Mouse (Mus musculus) kidney, adult 9 months (tissue): ENCODE results near the gene Vmn2r11.
"Not testable (repeated sequence)": the region's sequence is repeated elsewhere in the genome, so short reads cannot be mapped to it uniquely, and the experiment has no call there.

Experiments
- DNase-seq: peaks from one replicate; pipeline ENCODE4 v3.0.0; 2022

The Vmn2r11 gene

DNA sequence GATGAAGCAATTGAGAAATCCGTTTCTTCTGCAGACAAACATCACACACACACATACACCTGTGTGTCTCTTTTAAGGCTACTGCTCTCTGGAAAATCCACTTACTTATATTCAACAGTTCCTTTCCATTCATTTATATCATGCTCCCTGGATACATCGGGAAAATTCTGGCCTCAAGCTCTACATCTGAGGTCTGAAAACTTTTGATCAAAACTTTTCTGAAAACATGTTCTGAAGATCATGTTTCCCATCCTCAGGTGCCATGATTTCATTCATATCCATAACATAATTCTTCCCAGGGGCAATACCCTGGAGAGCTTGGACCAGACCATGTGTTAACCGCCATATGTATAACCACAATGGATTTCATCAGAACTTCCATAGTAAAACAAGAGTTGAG lies at the start of gene Vmn2r11:
TSS of gene Vmn2r11 (minus strand) at position 101 of the 400 bp plus-strand sequence.
- not testable (repeated sequence) for DNase-seq

DNA sequence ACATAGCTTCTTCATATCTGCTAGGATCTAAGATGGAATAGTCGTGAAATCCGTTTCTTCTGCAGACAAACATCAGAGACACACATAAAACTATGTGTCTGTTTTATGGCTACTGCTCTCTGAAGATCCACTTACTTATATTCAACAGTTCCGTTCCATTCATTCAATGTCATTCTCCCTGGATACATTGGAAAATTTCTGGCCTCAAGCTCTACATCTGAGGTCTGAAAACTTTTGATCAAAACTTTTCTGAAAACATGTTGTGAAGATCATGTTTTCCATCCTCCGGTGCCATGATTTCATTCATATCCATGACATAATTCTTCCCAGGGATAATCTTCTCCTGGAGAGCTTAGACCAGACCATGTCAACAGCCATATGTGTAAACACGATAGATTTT lies 38.5 kb upstream of the Vmn2r11 start, which contains the start of gene Vmn2r12:
TSS of gene Vmn2r12 (minus strand) at position 101 of the 400 bp plus-strand sequence.
- not testable (repeated sequence) for DNase-seq

DNA sequence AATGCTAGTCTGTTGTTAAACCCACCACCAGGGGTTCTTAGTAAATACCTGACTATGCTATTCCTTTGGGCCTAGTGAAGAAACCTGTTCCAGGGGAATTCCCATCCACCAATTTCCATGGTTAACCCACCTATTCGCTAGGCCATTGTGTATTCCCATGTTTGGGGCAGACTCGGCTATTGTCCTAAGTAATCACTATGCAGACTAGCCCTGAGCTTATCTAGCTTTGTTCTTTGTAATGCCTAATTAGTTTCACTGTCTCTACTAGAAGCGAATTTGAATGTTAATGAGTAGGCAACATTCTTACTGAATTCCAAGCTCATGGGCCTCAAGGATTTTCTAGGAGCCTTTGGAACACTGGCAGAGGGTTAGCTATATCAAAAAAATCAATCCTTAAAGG lies 37.1 kb upstream of the Vmn2r11 start:
- DNase-seq, result not testable (repeated sequence)

DNA sequence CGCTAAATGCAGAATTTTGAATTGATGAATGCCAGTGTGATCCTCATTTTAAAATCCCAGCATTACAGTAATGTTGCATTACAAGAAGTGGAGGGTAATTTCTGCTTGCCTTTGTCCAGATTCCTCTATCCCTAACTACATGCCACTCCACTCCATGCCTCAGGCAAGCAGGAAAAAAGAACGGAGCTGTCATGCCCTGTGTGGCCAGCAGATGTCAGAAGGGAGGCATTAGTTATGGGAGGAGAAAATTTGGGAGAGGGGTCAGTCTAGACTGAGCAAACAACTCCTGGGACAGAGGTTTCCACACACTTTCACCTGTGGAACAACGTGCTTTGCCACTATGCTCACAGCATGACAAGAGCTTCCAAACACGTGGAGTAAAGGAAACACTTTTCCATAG lies 12.6 kb upstream of the Vmn2r11 start:
- not testable (repeated sequence) for DNase-seq

DNA sequence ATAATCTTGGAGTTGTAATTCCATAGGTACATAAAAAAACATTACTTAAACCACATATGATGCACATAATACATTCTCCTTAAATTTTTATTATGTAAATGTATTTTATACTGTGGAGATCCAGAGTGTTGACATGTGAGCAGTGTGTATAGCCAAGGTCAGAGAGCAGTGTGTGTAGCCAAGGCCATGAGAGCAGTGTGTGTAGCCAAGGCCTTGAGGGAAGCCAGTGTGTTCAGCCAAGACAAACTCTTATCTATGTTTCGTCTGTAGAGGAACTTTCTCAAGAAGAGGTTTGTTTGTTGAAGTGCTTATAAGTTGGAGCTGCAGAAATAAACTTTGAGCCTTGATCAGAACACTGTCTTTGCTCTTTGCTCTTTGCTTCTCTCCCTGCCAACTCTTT lies 4.1 kb downstream of the Vmn2r11 start:
- no peak for DNase-seq

DNA sequence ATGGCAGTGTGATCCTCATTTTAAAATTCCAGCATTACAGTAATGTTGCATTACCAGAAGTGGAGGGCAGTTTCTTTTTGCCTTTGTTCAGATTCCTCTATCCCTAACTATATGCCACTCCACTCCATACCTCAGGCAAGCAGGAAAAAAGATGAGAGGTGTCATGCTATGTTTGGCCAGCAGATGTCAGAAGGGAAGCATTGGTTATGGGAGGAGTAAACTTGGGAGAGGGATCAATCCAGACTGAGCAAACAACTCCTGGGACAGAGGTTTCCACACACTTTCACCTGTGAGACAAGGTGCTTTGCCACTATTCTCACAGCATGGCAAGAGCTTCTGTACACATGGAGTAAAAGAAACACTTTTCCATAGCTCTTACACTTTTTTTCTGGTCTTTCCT lies 26.8 kb downstream of the Vmn2r11 start:
- peak; percentile 5 for DNase-seq

DNA sequence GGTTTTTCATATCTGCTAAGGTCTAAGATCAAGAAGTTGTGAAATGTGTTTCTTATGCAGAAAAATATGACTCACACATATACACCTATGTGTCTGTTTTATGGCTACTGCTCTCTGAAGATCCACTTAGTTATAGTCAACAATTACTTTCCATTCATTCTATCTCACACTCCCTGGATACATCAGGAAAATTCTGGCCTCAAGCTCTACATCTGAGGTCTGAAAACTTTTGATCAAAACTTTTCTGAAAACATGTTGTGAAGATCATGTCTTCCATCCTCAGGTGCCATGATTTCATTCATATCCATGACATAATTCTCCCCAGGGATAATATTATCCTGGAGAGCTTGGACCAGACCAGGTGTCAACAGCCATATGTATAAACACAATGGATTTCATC lies 52.9 kb downstream of the Vmn2r11 start, which contains the start of gene Vmn2r10:
TSS of gene Vmn2r10 (minus strand) at position 101 of the 400 bp plus-strand sequence.
- not testable (repeated sequence) for DNase-seq
